Mouse (Mus musculus) midbrain, embryonic 14.5 days (tissue): ENCODE data around the gene Nav1. TPM values are rescaled to one million over a fixed set of nuclear protein-coding genes. Genes with fewer than 3 reads are reported as not detected.
A peak's percentile ranks its signal among the peaks of the same experiment; 100 is the strongest.

Experiments
- ATAC-seq: fragments of 200-750 bp; cut with Nextera tagmentation; 2 replicates; pipeline ENCODE4 v1.8.0; 2017; ENCODE audit warnings: moderate number of reproducible peaks, moderate library complexity; ENCODE audit not compliant: low FRiP score, low TSS enrichment
- DNase-seq: peaks from one replicate; pipeline ENCODE4 v3.0.0-alpha.2; 2015
- H3K27ac ChIP-seq: fragments of 300-500 bp; sonication (generic); replicated peaks from 2 replicates; pipeline ENCODE4 v1.5.1; 2014; ENCODE audit warnings: mild to moderate bottlenecking, low read depth, low read length, moderate library complexity
- H3K27me3 ChIP-seq: fragments of 300-500 bp; sonication (generic); 2 replicates; pipeline ENCODE4 v1.6.1; 2014; ENCODE audit warnings: low read length, control low read depth, mixed read lengths; ENCODE audit not compliant: control insufficient read depth, insufficient read depth
- H3K36me3 ChIP-seq: fragments of 300-500 bp; sonication (generic); 2 replicates; pipeline ENCODE4 v1.6.1; 2014; ENCODE audit warnings: low read length, control low read depth; ENCODE audit not compliant: control insufficient read depth, insufficient read depth
- H3K4me1 ChIP-seq: fragments of 300-500 bp; sonication (generic); 2 replicates; pipeline ENCODE4 v1.6.1; 2014; ENCODE audit warnings: mild to moderate bottlenecking, antibody characterized with exemption, low read length, control low read depth; ENCODE audit not compliant: control insufficient read depth, insufficient read depth
- H3K4me2 ChIP-seq: fragments of 300-500 bp; sonication (generic); 2 replicates; pipeline ENCODE4 v1.6.1; 2014; ENCODE audit warnings: mild to moderate bottlenecking, low read length, moderate library complexity
- H3K4me3 ChIP-seq: fragments of 300-500 bp; sonication (generic); replicated peaks from 2 replicates; pipeline ENCODE4 v1.5.1; 2014; ENCODE audit warnings: low read depth, low read length
- H3K9ac ChIP-seq: fragments of 300-500 bp; sonication (generic); replicated peaks from 2 replicates; pipeline ENCODE4 v1.6.1; 2014; ENCODE audit warnings: mild to moderate bottlenecking, low read length, moderate library complexity
- H3K9me3 ChIP-seq: fragments of 300-500 bp; sonication (generic); 2 replicates; pipeline ENCODE4 v1.6.1; 2016; ENCODE audit warnings: low read length, control low read depth, mixed read lengths; ENCODE audit not compliant: control insufficient read depth
- WGBS: fragments of 180-500 bp; shearing (Covaris S2); extraction: QIAGEN DNeasy Blood & Tissue Kit; methylation state at CpG from one replicate; pipeline ENCODE4 v1.1.7; 2014; 5-methylcytosine and 5-hydroxymethylcytosine counted together
- polyA plus RNA-seq: library from polyadenylated mRNA; unstranded; fragments of >200 nt; fragmentation: Nextera tagmentation; extraction: Ambion mirVana; gene quantifications from 2 replicates; pipeline ENCODE4 v1.2.1, GENCODE M21; 2014

Gene Nav1
- polyA plus RNA-seq, 1 experiment from 2014 or later: 56.3 TPM

GRCm38 (mm10) chr1:135507572-135508348 is 99.3 kb downstream of the Nav1 start:
- Histone ChIP-seq H3K9me3 (no peaks in the 10 kb centered on the region), H3K36me3 (no peaks in the 10 kb centered on the region), H3K4me1 (peaks cover 35% of the 10 kb centered on the region), H3K27me3 (0 out of 2 replicates have a peak, but pooled peaks cover 3% of the 10 kb centered on the region), H3K9ac (no peak overlapping the region; the same call in 1 of the 2 replicates), H3K4me3 (no peak overlapping the region), H3K4me2 (peak overlapping the region; percentile 86), H3K27ac (no peak overlapping the region)
- no peak for ATAC-seq
- DNase-seq: no peak
- 31% methylated on average over 14 of the region's 14 CpGs for WGBS

GRCm38 (mm10) chr1:135505499-135505898 is 101.6 kb downstream of the Nav1 start:
- H3K4me2 ChIP-seq: no peak overlapping the region
- no peak overlapping the region for H3K27ac ChIP-seq
- 58% methylated on average over 7 of the region's 7 CpGs for WGBS
- no peaks in the 10 kb centered on the region for H3K9me3 ChIP-seq
- ATAC-seq (no peak), DNase-seq (no peak)
- no peak overlapping the region for H3K4me3 ChIP-seq
- no peak overlapping the region for H3K9ac ChIP-seq
- peaks cover 24% of the 10 kb centered on the region for H3K4me1 ChIP-seq
- H3K36me3 ChIP-seq: no peaks in the 10 kb centered on the region
- H3K27me3 ChIP-seq: 0 out of 2 replicates have a peak, but pooled peaks cover 3% of the 10 kb centered on the region

- Histone ChIP-seq H3K4me3 (no peak overlapping the region), H3K36me3 (no peaks in the 10 kb centered on the region)
Measured at GRCm38 (mm10) chr1:135503436-135503835, 103.7 kb downstream of the Nav1 start.

GRCm38 (mm10) chr1:135502750-135503149 is 104.3 kb downstream of the Nav1 start:
- Histone ChIP-seq H3K36me3 (no peaks in the 10 kb centered on the region), H3K9me3 (no peaks in the 10 kb centered on the region), H3K9ac (no peak overlapping the region), H3K27ac (no peak overlapping the region), H3K27me3 (no peaks in the 10 kb centered on the region), H3K4me1 (peaks cover 9% of the 10 kb centered on the region), H3K4me3 (no peak overlapping the region), H3K4me2 (no peak overlapping the region)
- ATAC-seq (no peak), DNase-seq (no peak)
- WGBS: 82% methylated on average over 9 of the region's 9 CpGs

More at GRCm38 (mm10) chr1:135503436-135503835, 103.7 kb downstream of the Nav1 start:
- Histone ChIP-seq H3K27ac (no peak overlapping the region), H3K9me3 (no peaks in the 10 kb centered on the region), H3K9ac (no peak overlapping the region), H3K4me1 (peaks cover 16% of the 10 kb centered on the region), H3K27me3 (no peaks in the 10 kb centered on the region), H3K4me2 (no peak overlapping the region)
- 88% methylated on average over 2 of the region's 2 CpGs for WGBS
- ATAC-seq (no peak), DNase-seq (no peak)

GRCm38 (mm10) chr1:135502135-135502534 is 105.0 kb downstream of the Nav1 start:
- H3K4me3 ChIP-seq: no peak overlapping the region
- H3K4me1 ChIP-seq: peaks cover 4% of the 10 kb centered on the region; the same call in 1 of the 2 replicates
- no peaks in the 10 kb centered on the region for H3K9me3 ChIP-seq
- no peak overlapping the region for H3K9ac ChIP-seq
- no peak overlapping the region for H3K4me2 ChIP-seq
- 49% methylated on average over 8 of the region's 8 CpGs for WGBS
- H3K27me3 ChIP-seq: no peaks in the 10 kb centered on the region
- ATAC-seq (no peak), DNase-seq (no peak)
- H3K36me3 ChIP-seq: no peaks in the 10 kb centered on the region
- no peak overlapping the region for H3K27ac ChIP-seq

GRCm38 (mm10) chr1:135498455-135499358 is 108.4 kb downstream of the Nav1 start:
- Histone ChIP-seq H3K9ac (no peak overlapping the region), H3K9me3 (no peaks in the 10 kb centered on the region), H3K27ac (no peak overlapping the region), H3K4me1 (peaks cover 4% of the 10 kb centered on the region; the same call in 1 of the 2 replicates), H3K4me2 (no peak overlapping the region), H3K4me3 (no peak overlapping the region), H3K36me3 (0 out of 2 replicates have a peak, but pooled peaks cover 2% of the 10 kb centered on the region), H3K27me3 (no peaks in the 10 kb centered on the region)
- ATAC-seq: no peak
- DNase-seq: no peak
- WGBS: 17% methylated on average over 20 of the region's 20 CpGs

- Histone ChIP-seq H3K4me2 (no peak overlapping the region), H3K9me3 (no peaks in the 10 kb centered on the region), H3K36me3 (0 out of 2 replicates have a peak, but pooled peaks cover 4% of the 10 kb centered on the region), H3K4me3 (no peak overlapping the region), H3K4me1 (peaks cover 17% of the 10 kb centered on the region), H3K27me3 (no peaks in the 10 kb centered on the region), H3K27ac (no peak overlapping the region), H3K9ac (no peak overlapping the region)
- no peak for DNase-seq
- 94% methylated on average over 1 of the region's 1 CpGs for WGBS
- ATAC-seq: no peak
Measured at GRCm38 (mm10) chr1:135495048-135495447, 112.0 kb downstream of the Nav1 start.

- H3K27me3 ChIP-seq: no peaks in the 10 kb centered on the region
- DNase-seq (no peak), ATAC-seq (no peak)
- no peak overlapping the region for H3K4me2 ChIP-seq
- WGBS: 84% methylated on average over 6 of the region's 6 CpGs
- H3K9ac ChIP-seq: no peak overlapping the region
- H3K36me3 ChIP-seq: 0 out of 2 replicates have a peak, but pooled peaks cover 4% of the 10 kb centered on the region
- peaks cover 16% of the 10 kb centered on the region for H3K4me1 ChIP-seq
- H3K27ac ChIP-seq: no peak overlapping the region
- H3K4me3 ChIP-seq: no peak overlapping the region
- no peaks in the 10 kb centered on the region for H3K9me3 ChIP-seq
Measured at GRCm38 (mm10) chr1:135493862-135494261, 113.2 kb downstream of the Nav1 start.
